Mouse (Mus musculus): ENCODE measurements around the gene Car14.
"Not testable (repeated sequence)": the region's sequence is repeated elsewhere in the genome, so short reads cannot be mapped to it uniquely, and the experiment has no call there.

- TF ChIP-seq GATA1 (IDR thresholded peaks at IDR 0.05; ENCODE audit: borderline replicate concordance, low read length); FLI1 (IDR thresholded peaks at IDR 0.05; ENCODE audit: low read length): not testable (repeated sequence)
These were observed 46.2 kb downstream of the Car14 start for GRCm38 (mm10) chr3:95858278-95858677.

All from megakaryocyte, embryonic 14.5 days (primary cell).